Mouse (Mus musculus) liver, adult 2 months (tissue): ENCODE measurements around the gene Sde2.

Experiments used
- CTCF ChIP-seq: fragments of 200-500 bp; IDR thresholded peaks from 2 replicates; pipeline ENCODE4 v1.5.1; 2011; ENCODE audit warnings: low read depth, low read length, control low read depth
- POLR2A ChIP-seq: fragments of 200-500 bp; IDR thresholded peaks from 2 replicates; pipeline ENCODE4 v1.6.1; 2011; ENCODE audit warnings: low read length, control low read depth; ENCODE audit not compliant: insufficient read depth; ENCODE audit errors: extremely low read depth

DNA sequence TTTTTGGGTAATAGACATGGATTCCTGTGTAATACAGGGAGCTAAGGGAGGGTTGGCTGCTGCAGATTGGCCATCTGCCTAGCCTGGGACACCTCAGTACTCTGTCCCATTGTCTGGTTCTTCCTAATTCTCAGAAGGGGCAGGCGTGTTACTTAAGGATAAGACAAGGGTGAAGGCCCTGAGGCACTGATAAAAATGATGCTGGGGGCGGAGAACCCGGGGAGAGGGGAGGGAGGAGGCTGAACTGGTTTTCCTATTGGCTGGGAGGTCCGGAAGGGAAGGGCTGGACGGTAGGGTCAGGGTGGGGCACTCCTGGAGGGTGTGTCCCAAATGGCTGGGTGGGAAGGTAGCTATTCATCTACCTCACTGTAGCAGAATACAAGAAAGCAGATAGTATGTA lies 52.0 kb downstream of the Sde2 start:
- no peak for TF ChIP-seq POLR2A
- TF ChIP-seq CTCF = no peak
